Mouse (Mus musculus) liver, embryonic 15.5 days (tissue): ENCODE results near the gene Phldb3. TPM values are rescaled to one million over a fixed set of nuclear protein-coding genes. Genes with fewer than 3 reads are reported as not detected.

ENCODE experiments used
- ATAC-seq: fragments of 200-750 bp; cut with Nextera tagmentation; 2 replicates; pipeline ENCODE4 v1.8.0; 2017; ENCODE audit warnings: moderate number of reproducible peaks, mild to moderate bottlenecking, moderate library complexity; ENCODE audit not compliant: insufficient read depth
- H3K27ac ChIP-seq: fragments of 300-500 bp; sonication (generic); replicated peaks from 2 replicates; pipeline ENCODE4 v1.5.1; 2015; ENCODE audit warnings: mild to moderate bottlenecking, inconsistent platforms
- H3K27me3 ChIP-seq: fragments of 300-500 bp; sonication (generic); 2 replicates; pipeline ENCODE4 v1.6.1; 2015; ENCODE audit warnings: mild to moderate bottlenecking, inconsistent platforms
- H3K36me3 ChIP-seq: fragments of 300-500 bp; sonication (generic); replicated peaks from 2 replicates; pipeline ENCODE4 v1.6.1; 2015; ENCODE audit warnings: moderate library complexity, mild to moderate bottlenecking, inconsistent platforms
- H3K4me1 ChIP-seq: fragments of 300-500 bp; sonication (generic); replicated peaks from 2 replicates; pipeline ENCODE4 v1.6.1; 2015; ENCODE audit warnings: inconsistent platforms
- H3K4me2 ChIP-seq: fragments of 300-500 bp; sonication (generic); 2 replicates; pipeline ENCODE4 v1.6.1; 2015; ENCODE audit warnings: moderate library complexity, mild to moderate bottlenecking, inconsistent platforms
- H3K4me3 ChIP-seq: fragments of 300-500 bp; sonication (generic); replicated peaks from 2 replicates; pipeline ENCODE4 v1.5.1; 2015; ENCODE audit warnings: mild to moderate bottlenecking, inconsistent platforms
- H3K9ac ChIP-seq: fragments of 300-500 bp; sonication (generic); 2 replicates; pipeline ENCODE4 v1.6.1; 2015; ENCODE audit warnings: moderate library complexity, mild to moderate bottlenecking, inconsistent platforms
- H3K9me3 ChIP-seq: fragments of 300-500 bp; sonication (generic); replicated peaks from 2 replicates; pipeline ENCODE4 v1.6.1; 2016; ENCODE audit warnings: inconsistent platforms
- whole genome bisulfite sequencing: fragments of 180-500 bp; shearing (Covaris S2); methylation state at CpG from one replicate; pipeline ENCODE4 v1.1.7; 2015; ENCODE audit warnings: mixed read lengths; ENCODE audit not compliant: insufficient replicate concordance; 5-methylcytosine and 5-hydroxymethylcytosine counted together
- polyA plus RNA-seq: library from polyadenylated mRNA; unstranded; fragments of >200 nt; fragmentation: Nextera tagmentation; extraction: Ambion mirVana; gene quantifications from 2 replicates; pipeline ENCODE4 v1.2.1, GENCODE M21; 2015

The Phldb3 gene
- polyA plus RNA-seq, 1 experiment from 2014 or later: 0.12 TPM

DNA sequence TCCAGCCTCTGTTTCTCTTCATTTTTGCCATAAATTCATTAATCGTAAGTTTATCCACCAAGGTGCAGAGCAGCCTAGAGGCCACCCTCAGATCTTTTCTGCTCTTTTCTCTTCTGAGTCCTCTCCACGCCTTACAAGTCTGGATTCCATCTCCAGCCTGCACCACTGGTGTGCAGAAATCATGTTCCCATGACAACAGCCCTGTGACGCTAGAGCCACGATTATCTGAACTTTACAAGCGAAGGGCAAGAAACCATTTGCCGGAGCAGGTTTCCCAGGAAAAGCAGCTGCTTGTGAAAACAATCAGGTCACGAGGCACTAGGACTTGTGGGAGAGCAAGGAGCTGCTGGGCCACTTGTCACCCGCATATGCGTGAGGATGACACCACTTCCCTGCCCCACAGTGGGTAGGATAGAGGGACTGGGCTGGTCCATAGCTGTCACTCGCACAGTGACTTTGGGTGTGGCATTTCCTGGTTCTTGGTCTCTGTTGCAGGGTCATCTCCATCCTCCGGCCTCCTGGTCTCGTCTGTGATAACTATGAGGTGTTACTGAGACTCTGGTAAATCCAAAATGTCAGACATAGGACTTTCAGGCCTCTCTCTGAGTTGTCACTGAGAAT is 49.3 kb downstream of the Phldb3 start:
- Histone ChIP-seq H3K9me3 (no peaks in the 10 kb centered on the region), H3K4me2 (no peak overlapping the region), H3K4me1 (peaks cover 9% of the 10 kb centered on the region; the same call in 1 of the 2 replicates), H3K27me3 (no peaks in the 10 kb centered on the region), H3K27ac (no peak overlapping the region), H3K36me3 (no peaks in the 10 kb centered on the region), H3K9ac (no peak overlapping the region), H3K4me3 (no peak overlapping the region)
- WGBS: 62% methylated on average over 12 of the region's 12 CpGs
- ATAC-seq: no peak

DNA sequence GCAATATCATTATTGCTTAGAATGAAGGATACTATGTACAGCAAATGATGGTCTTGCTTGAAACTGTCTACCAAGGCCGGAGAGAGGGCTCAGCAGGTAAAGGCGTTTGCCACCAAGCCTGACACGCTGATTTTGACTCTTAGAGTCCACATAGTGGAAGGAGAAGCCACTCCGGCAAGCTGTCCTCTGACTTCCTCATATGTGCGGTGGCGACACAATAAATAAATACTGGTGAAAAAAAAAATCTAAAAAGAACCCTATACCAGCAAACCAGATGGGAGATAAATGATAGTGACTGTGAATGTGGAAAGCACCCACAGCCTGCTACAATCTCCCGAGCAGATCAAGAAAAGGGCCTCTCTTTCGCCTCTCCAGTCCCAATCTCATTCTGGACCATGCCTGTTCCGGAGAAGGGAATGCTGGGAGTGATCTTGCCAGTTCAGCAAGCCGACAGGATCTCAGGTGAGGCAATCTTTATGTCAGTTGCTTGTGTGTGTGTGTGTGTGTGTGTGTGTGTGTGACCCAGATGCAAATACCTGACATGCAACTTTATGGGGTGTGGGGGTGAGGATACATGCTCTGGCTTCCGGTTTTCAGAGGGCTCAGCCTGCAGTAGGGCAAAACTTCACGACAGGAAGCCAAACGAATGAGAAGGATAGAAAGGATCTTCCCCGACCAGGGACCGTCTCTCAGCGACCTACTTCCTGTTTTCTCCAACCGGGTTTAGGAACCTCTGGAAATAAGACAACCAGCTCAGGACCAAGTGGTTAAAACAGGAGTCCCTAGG is 50.7 kb downstream of the Phldb3 start:
- H3K4me3 ChIP-seq: no peak overlapping the region
- H3K4me2 ChIP-seq: peak overlapping the region; percentile 34
- no peaks in the 10 kb centered on the region for H3K27me3 ChIP-seq
- H3K9ac ChIP-seq: no peak overlapping the region
- no peaks in the 10 kb centered on the region for H3K36me3 ChIP-seq
- no peaks in the 10 kb centered on the region for H3K9me3 ChIP-seq
- H3K4me1 ChIP-seq: peaks cover 9% of the 10 kb centered on the region; the same call in 1 of the 2 replicates
- no peak overlapping the region for H3K27ac ChIP-seq
- whole genome bisulfite sequencing: 22% methylated on average over 17 of the region's 17 CpGs
- no peak for ATAC-seq

DNA sequence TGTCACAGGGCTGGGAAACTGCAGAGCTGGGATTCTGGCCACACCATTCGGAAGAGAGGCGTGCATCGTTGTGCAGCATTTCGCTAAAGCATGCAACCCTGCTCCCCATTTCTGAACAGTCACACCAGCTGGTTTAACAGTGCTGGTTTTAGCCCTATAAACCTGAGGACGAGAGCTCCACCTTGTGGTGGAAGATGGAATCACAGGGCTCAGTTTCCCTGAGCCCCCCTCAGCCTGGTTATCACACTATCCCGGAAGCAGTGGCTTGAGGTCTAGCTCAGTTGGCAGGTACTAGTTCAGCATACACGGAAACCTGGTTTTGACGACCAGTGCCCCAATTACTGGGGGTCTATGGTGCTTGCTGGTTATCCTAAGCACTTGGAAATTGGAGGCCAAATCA is 52.0 kb downstream of the Phldb3 start:
- Histone ChIP-seq H3K27me3 (no peaks in the 10 kb centered on the region), H3K9me3 (no peaks in the 10 kb centered on the region), H3K27ac (no peak overlapping the region), H3K4me3 (no peak overlapping the region), H3K4me2 (no peak overlapping the region), H3K9ac (no peak overlapping the region), H3K4me1 (peaks cover 9% of the 10 kb centered on the region; the same call in 1 of the 2 replicates), H3K36me3 (no peaks in the 10 kb centered on the region)
- no peak for ATAC-seq
- 5% methylated on average over 8 of the region's 8 CpGs for WGBS

DNA sequence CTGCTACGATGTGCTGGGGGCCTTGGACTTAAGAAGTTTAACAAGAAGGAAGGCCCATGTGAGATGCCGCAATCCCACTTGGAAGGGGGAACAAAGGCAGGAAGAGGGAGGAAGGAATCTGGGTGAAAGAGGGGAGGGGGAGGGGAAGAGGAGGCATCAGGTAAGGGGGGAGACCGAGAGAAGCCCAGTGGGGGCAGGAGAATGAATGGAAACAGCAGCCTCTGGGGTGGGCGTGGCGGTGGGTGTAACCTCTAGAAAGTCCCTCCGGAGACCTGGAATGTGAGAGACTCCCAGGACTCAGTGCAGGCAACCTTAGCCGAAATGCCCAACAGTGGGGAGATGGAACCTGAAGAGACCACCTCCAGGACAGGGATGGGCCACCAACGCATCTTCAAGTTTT is 53.7 kb downstream of the Phldb3 start:
- Histone ChIP-seq H3K36me3 (no peaks in the 10 kb centered on the region), H3K9me3 (no peaks in the 10 kb centered on the region), H3K4me1 (peaks cover 9% of the 10 kb centered on the region; the same call in 1 of the 2 replicates), H3K27ac (no peak overlapping the region), H3K9ac (no peak overlapping the region), H3K4me2 (no peak overlapping the region), H3K27me3 (no peaks in the 10 kb centered on the region), H3K4me3 (no peak overlapping the region)
- ATAC-seq: no peak
- 44% methylated on average over 8 of the region's 8 CpGs for WGBS

DNA sequence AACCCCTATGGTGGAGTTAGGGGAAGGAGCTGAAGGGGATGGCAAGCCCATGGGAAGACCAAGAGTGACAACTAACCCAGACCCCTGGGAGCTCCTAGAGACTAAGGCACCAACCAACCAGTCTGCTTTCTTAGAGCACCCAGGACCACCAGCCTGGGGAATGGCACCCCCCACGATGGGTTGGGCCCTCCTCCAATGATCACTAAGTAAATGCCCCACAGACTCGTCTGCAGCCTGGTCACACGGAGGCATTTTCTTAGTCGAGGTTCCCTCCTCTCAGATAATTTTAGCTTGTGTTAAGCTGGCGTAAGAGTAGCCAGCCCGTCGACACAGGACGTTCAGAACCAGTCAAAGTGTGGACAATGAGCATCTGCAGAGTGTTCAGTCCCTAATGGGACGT is 54.4 kb downstream of the Phldb3 start:
- WGBS: 55% methylated on average over 9 of the region's 9 CpGs

DNA sequence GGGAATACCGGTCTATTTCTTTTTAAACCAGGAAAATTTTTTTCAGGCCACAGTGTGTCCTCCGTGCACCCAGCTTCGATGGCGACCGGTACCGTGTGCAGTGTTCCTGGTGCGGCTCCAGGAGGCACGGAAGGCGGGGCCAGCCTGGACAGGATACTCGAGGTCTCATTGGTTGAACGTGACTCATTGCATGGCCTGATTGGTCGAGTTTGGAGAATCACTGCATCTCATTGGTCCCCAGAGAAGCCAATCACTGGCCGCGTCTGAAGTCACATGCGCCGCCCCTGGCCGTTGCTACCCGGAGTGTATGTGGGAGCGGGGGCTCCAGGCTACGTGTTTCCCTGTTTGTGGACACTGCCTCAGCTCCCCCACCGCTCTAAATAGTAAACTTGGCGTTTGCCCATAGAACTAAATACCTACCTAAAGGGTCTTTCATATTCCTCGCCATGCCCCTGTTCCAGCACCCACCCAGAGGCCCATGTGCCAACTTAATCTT is 61.4 kb downstream of the Phldb3 start:
- H3K4me2 ChIP-seq: no peak overlapping the region
- no peak overlapping the region for H3K27ac ChIP-seq
- H3K9me3 ChIP-seq: no peaks in the 10 kb centered on the region
- no peak for ATAC-seq
- no peaks in the 10 kb centered on the region for H3K4me1 ChIP-seq
- H3K36me3 ChIP-seq: no peaks in the 10 kb centered on the region
- no peaks in the 10 kb centered on the region for H3K27me3 ChIP-seq
- WGBS: 75% methylated on average over 23 of the region's 23 CpGs
- no peak overlapping the region for H3K4me3 ChIP-seq
- H3K9ac ChIP-seq: no peak overlapping the region

More for the DNA sequence above, 54.4 kb downstream of the Phldb3 start:
- no peak overlapping the region for H3K4me2 ChIP-seq
- H3K27me3 ChIP-seq: no peaks in the 10 kb centered on the region
- H3K36me3 ChIP-seq: no peaks in the 10 kb centered on the region
- peaks cover 9% of the 10 kb centered on the region; the same call in 1 of the 2 replicates for H3K4me1 ChIP-seq
- no peak for ATAC-seq
- no peaks in the 10 kb centered on the region for H3K9me3 ChIP-seq
- H3K4me3 ChIP-seq: no peak overlapping the region
- no peak overlapping the region for H3K9ac ChIP-seq
- no peak overlapping the region for H3K27ac ChIP-seq

DNA sequence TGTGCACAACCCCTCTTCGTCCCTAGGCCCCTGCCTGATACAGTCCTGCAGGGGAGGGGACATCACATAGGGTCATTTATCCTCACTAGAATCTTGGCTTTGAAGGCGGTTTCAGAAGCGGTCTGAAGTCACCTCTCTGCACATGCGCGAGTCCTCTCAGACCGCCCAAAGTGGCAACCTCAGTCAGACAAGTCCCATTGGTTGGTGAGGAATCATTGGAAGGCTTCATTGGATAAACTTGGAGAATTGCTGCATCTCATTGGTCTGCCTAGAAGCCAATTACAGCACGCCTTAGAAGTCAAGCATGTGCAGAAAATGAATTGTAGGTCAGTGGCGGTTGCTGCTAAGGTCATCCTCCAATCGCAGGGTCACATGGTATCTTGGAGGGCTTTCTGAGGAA is 66.0 kb downstream of the Phldb3 start, which contains the start of gene Tex101:
Gene Tex101 (minus strand): TSS at position 101 of the 400 bp plus-strand sequence.
- WGBS: 71% methylated on average over 9 of the region's 9 CpGs

More for the DNA sequence above, 66.0 kb downstream of the Phldb3 start, which contains the start of gene Tex101:
- no peaks in the 10 kb centered on the region for H3K36me3 ChIP-seq
- no peak within 1 kb of the TSS for H3K4me3 ChIP-seq
- no peak within 1 kb of the TSS for H3K27ac ChIP-seq
- H3K4me2 ChIP-seq: no peak within 1 kb of the TSS
- no peaks in the 10 kb centered on the region for H3K27me3 ChIP-seq
- ATAC-seq: no peak
- H3K4me1 ChIP-seq: no peaks in the 10 kb centered on the region
- no peak within 1 kb of the TSS for H3K9ac ChIP-seq
- H3K9me3 ChIP-seq: no peaks in the 10 kb centered on the region

Other genes with a start within 250 kb of the Phldb3 start
- 127 and 144 TPM in 2 replicates for gene Kcnn4, start 240.5 kb upstream of the Phldb3 start, polyA plus RNA-seq
- 14.8 and 15.9 TPM in 2 replicates for gene Smg9, start 211.1 kb upstream of the Phldb3 start, polyA plus RNA-seq
- gene Irgc1, start 158.5 kb upstream of the Phldb3 start, polyA plus RNA-seq: 0.18 TPM in 1 of 2 replicates, not detected in the other
- gene Plaur, start 148.3 kb upstream of the Phldb3 start, polyA plus RNA-seq: 5.8 and 6.5 TPM in 2 replicates
- 0.20 and 0.25 TPM in 2 replicates for gene Cadm4, start 128.7 kb upstream of the Phldb3 start, polyA plus RNA-seq
- gene Zfp428, start 103.8 kb upstream of the Phldb3 start, polyA plus RNA-seq: 4.2 and 4.5 TPM in 2 replicates
- not detected in 2 replicates for gene AC161166.1, start 98.3 kb upstream of the Phldb3 start, polyA plus RNA-seq
- 1.6 and 2.0 TPM in 2 replicates for gene Irgq, start 80.1 kb upstream of the Phldb3 start, polyA plus RNA-seq
- gene Pinlyp, start 64.6 kb upstream of the Phldb3 start, polyA plus RNA-seq: not detected in 2 replicates
- gene Xrcc1, start 64.5 kb upstream of the Phldb3 start, polyA plus RNA-seq: 41.1 and 48.9 TPM in 2 replicates
- gene Ethe1, start 23.2 kb upstream of the Phldb3 start, polyA plus RNA-seq: 27.1 and 28.9 TPM in 2 replicates
- 0.22 and 0.24 TPM in 2 replicates for gene Zfp575, start 23.1 kb upstream of the Phldb3 start, polyA plus RNA-seq
- gene Lypd3, start 25.8 kb downstream of the Phldb3 start, polyA plus RNA-seq: not detected in 2 replicates
- gene Tex101, start 65.9 kb downstream of the Phldb3 start, polyA plus RNA-seq: 0.08 TPM in 1 of 2 replicates, not detected in the other
- gene BC049730, start 98.5 kb downstream of the Phldb3 start, polyA plus RNA-seq: not detected in 2 replicates
- not detected in 2 replicates for gene Gm4763, start 116.1 kb downstream of the Phldb3 start, polyA plus RNA-seq
- gene Cd177, start 149.5 kb downstream of the Phldb3 start, polyA plus RNA-seq: 10.1 and 13.5 TPM in 2 replicates
- gene Ceacam10, start 166.4 kb downstream of the Phldb3 start, polyA plus RNA-seq: 2.1 and 2.4 TPM in 2 replicates